Mouse (Mus musculus): ENCODE measurements around the gene Nceh1. TPM values are rescaled to one million over a fixed set of nuclear protein-coding genes. Genes with fewer than 3 reads are reported as not detected.

Nceh1 gene
- polyA plus RNA-seq, 1 experiment from 2014 or later = 55.6 TPM

- H3K9ac ChIP-seq (replicated peaks; ENCODE audit: low read depth) = no peak overlapping the region
- peak; percentile 20 for ATAC-seq
- no peak for DNase-seq (ENCODE audit: low spot score)
Observed at GRCm38 (mm10) chr3:27154280-27154679, 28.5 kb upstream of the Nceh1 start.

GRCm38 (mm10) chr3:27155051-27155855 is 27.5 kb upstream of the Nceh1 start:
- no peaks in the 10 kb centered on the region for H3K4me1 ChIP-seq (ENCODE audit: insufficient read depth, low read depth, low read length)
- no peak overlapping the region for H3K4me2 ChIP-seq (replicated peaks; ENCODE audit: low read depth, low read length)
- WGBS = 26% methylated on average over 6 of the region's 6 CpGs
- no peaks in the 10 kb centered on the region for H3K36me3 ChIP-seq (ENCODE audit: insufficient read depth, low read length)
- no peaks in the 10 kb centered on the region for H3K27me3 ChIP-seq (replicated peaks; ENCODE audit: insufficient read depth, low read length)
- ATAC-seq (peak; percentile 32), DNase-seq (ENCODE audit: low spot score) (peak; percentile 91)
- TF ChIP-seq CTCF (IDR thresholded peaks at IDR 0.05) = no peak
- peak; percentile 87 for TF ChIP-seq EP300 (IDR thresholded peaks at IDR 0.05)
- H3K4me3 ChIP-seq (ENCODE audit: low read depth, low read length) = no peak overlapping the region
- H3K27ac ChIP-seq (ENCODE audit: low read length) = peak overlapping the region; percentile 87
- H3K9me3 ChIP-seq (ENCODE audit: low read length) = no peaks in the 10 kb centered on the region
- H3K9ac ChIP-seq (replicated peaks; ENCODE audit: low read depth) = no peak overlapping the region

More at GRCm38 (mm10) chr3:27154280-27154679, 28.5 kb upstream of the Nceh1 start:
- TF ChIP-seq EP300 (IDR thresholded peaks at IDR 0.05) (no peak; the same call in 1 of the 2 replicates), CTCF (IDR thresholded peaks at IDR 0.05) (no peak)
- Histone ChIP-seq H3K36me3 (ENCODE audit: insufficient read depth, low read length) (no peaks in the 10 kb centered on the region), H3K27me3 (replicated peaks; ENCODE audit: insufficient read depth, low read length) (no peaks in the 10 kb centered on the region), H3K4me2 (replicated peaks; ENCODE audit: low read depth, low read length) (peak overlapping the region; percentile 97), H3K4me1 (ENCODE audit: insufficient read depth, low read depth, low read length) (no peaks in the 10 kb centered on the region), H3K4me3 (ENCODE audit: low read depth, low read length) (peak overlapping the region; percentile 86), H3K27ac (ENCODE audit: low read length) (peak overlapping the region; percentile 87), H3K9me3 (ENCODE audit: low read length) (no peaks in the 10 kb centered on the region)
- 36% methylated on average over 2 of the region's 2 CpGs for WGBS

DNA sequence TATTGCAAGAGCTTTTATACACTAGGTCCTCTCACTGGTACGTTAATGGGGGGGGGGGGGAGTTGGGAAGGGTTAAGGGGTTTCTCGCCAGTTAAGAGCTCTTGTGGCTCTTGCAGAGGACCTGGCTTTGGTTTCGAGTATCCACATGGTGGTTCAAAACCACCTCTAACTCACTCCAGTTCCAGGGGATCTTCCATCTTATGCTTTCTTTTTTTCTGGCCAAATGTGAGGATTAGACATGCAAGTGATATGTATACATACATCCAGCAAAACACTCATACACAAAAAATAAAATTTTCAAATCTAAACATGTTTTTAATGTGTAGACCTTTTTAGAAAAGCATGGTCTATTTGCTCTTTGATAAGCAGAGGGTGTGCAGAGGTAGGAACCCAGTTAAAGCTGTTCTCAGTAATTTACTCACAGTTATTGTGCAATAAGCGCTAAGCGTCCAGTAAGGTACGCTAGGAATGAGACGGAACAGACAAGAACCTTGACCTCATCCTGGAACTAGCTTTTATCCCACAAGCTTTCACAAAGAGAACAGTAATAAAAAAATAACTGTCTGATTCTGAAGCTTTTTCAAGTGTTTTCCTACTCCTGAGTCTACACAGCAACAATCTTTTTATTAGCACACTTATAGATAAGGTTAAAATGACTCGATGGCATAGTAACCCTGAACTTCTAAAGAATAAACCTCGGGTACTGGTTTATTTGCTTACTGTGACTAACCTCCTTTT is 26.7 kb upstream of the Nceh1 start:
- no peak for TF ChIP-seq CTCF (IDR thresholded peaks at IDR 0.05)
- peak; percentile 96 for TF ChIP-seq EP300 (IDR thresholded peaks at IDR 0.05)
- no peak overlapping the region for H3K9ac ChIP-seq (replicated peaks; ENCODE audit: low read depth)
- H3K9me3 ChIP-seq (ENCODE audit: low read length) = no peaks in the 10 kb centered on the region
- ATAC-seq (peak; percentile 72), DNase-seq (ENCODE audit: low spot score) (peak; percentile 92)
- no peak overlapping the region for H3K4me2 ChIP-seq (replicated peaks; ENCODE audit: low read depth, low read length)
- no peaks in the 10 kb centered on the region for H3K36me3 ChIP-seq (ENCODE audit: insufficient read depth, low read length)
- no peaks in the 10 kb centered on the region for H3K27me3 ChIP-seq (replicated peaks; ENCODE audit: insufficient read depth, low read length)
- WGBS = 47% methylated on average over 9 of the region's 9 CpGs
- H3K4me1 ChIP-seq (ENCODE audit: insufficient read depth, low read depth, low read length) = no peaks in the 10 kb centered on the region
- no peak overlapping the region for H3K4me3 ChIP-seq (ENCODE audit: low read depth, low read length)
- H3K27ac ChIP-seq (ENCODE audit: low read length) = peak overlapping the region; percentile 87

DNA sequence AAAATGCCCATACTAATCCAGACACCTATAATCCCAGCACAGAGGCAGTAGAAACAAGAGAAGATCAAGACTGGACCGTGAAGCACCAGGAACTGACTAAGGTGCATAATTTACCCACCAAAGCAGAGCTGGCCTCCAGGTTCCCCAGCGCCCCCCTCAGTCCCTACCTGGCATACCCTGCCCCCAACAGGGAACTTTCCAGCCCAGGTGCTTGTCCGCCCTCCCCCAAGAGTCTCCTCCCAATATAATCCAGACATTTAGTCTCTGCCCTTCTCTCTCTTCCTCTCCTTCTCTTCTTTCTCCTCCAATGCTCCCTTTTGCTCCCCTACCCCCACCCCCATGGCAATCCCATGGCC is 26.2 kb upstream of the Nceh1 start:
- Histone ChIP-seq H3K4me2 (replicated peaks; ENCODE audit: low read depth, low read length) (no peak overlapping the region), H3K36me3 (ENCODE audit: insufficient read depth, low read length) (no peaks in the 10 kb centered on the region), H3K4me3 (ENCODE audit: low read depth, low read length) (no peak overlapping the region), H3K9me3 (ENCODE audit: low read length) (no peaks in the 10 kb centered on the region), H3K27me3 (replicated peaks; ENCODE audit: insufficient read depth, low read length) (no peaks in the 10 kb centered on the region), H3K27ac (ENCODE audit: low read length) (peak overlapping the region; percentile 59), H3K9ac (replicated peaks; ENCODE audit: low read depth) (no peak overlapping the region), H3K4me1 (ENCODE audit: insufficient read depth, low read depth, low read length) (no peaks in the 10 kb centered on the region)
- TF ChIP-seq CTCF (IDR thresholded peaks at IDR 0.05) (peak; percentile 25), EP300 (IDR thresholded peaks at IDR 0.05) (no peak)
- ATAC-seq (no peak), DNase-seq (ENCODE audit: low spot score) (no peak)
- 48% methylated on average over 3 of the region's 3 CpGs for WGBS

- H3K4me3 ChIP-seq (ENCODE audit: low read depth, low read length) = no peak overlapping the region
- H3K27me3 ChIP-seq (replicated peaks; ENCODE audit: insufficient read depth, low read length) = no peaks in the 10 kb centered on the region
- no peak overlapping the region for H3K9ac ChIP-seq (replicated peaks; ENCODE audit: low read depth)
- H3K27ac ChIP-seq (ENCODE audit: low read length) = no peak overlapping the region
- DNase-seq (ENCODE audit: low spot score) (no peak), ATAC-seq (no peak)
- H3K4me2 ChIP-seq (replicated peaks; ENCODE audit: low read depth, low read length) = no peak overlapping the region
- H3K36me3 ChIP-seq (ENCODE audit: insufficient read depth, low read length) = no peaks in the 10 kb centered on the region
- no peaks in the 10 kb centered on the region for H3K9me3 ChIP-seq (ENCODE audit: low read length)
- TF ChIP-seq EP300 (IDR thresholded peaks at IDR 0.05) = no peak
- TF ChIP-seq CTCF (IDR thresholded peaks at IDR 0.05) = no peak
- 31% methylated on average over 4 of the region's 4 CpGs for WGBS
- no peaks in the 10 kb centered on the region for H3K4me1 ChIP-seq (ENCODE audit: insufficient read depth, low read depth, low read length)
Observed at GRCm38 (mm10) chr3:27158910-27159309, 23.9 kb upstream of the Nceh1 start.

- H3K27ac ChIP-seq (ENCODE audit: low read length) = no peak overlapping the region
- H3K4me2 ChIP-seq (replicated peaks; ENCODE audit: low read depth, low read length) = no peak overlapping the region
- DNase-seq (ENCODE audit: low spot score) = no peak
- no peaks in the 10 kb centered on the region for H3K27me3 ChIP-seq (replicated peaks; ENCODE audit: insufficient read depth, low read length)
- no peaks in the 10 kb centered on the region for H3K4me1 ChIP-seq (ENCODE audit: insufficient read depth, low read depth, low read length)
- TF ChIP-seq EP300 (IDR thresholded peaks at IDR 0.05) (no peak), CTCF (IDR thresholded peaks at IDR 0.05) (no peak)
- 79% methylated on average over 6 of the region's 6 CpGs for WGBS
- no peak overlapping the region for H3K9ac ChIP-seq (replicated peaks; ENCODE audit: low read depth)
- no peaks in the 10 kb centered on the region for H3K9me3 ChIP-seq (ENCODE audit: low read length)
- H3K4me3 ChIP-seq (ENCODE audit: low read depth, low read length) = no peak overlapping the region
- no peaks in the 10 kb centered on the region for H3K36me3 ChIP-seq (ENCODE audit: insufficient read depth, low read length)
- no peak for ATAC-seq
Observed at GRCm38 (mm10) chr3:27161645-27162409, 20.9 kb upstream of the Nceh1 start.
